Mouse (Mus musculus): Measurements from ENCODE around the gene Alg9.

GRCm38 (mm10) chr9:50822216-50822615 lies 47.4 kb downstream of the Alg9 start:
- TF ChIP-seq POLR2A (IDR thresholded peaks at IDR 0.05; ENCODE audit: borderline replicate concordance, control insufficient read depth, low read depth, low read length) (no peak), CTCF (IDR thresholded peaks at IDR 0.05; ENCODE audit: control insufficient read depth, insufficient read depth, low read length) (no peak)
